Mouse (Mus musculus) thymus, adult 2 months (tissue): ENCODE data around the gene Cyp2ab1. TPM values are rescaled to one million over a fixed set of nuclear protein-coding genes. Genes with fewer than 3 reads are reported as not detected.
"Not testable (repeated sequence)": the region's sequence is repeated elsewhere in the genome, so short reads cannot be mapped to it uniquely, and the experiment has no call there.

ENCODE experiments used
- DNase-seq: peaks from one replicate; pipeline ENCODE4 v3.0.0; 2021
- H3K27ac ChIP-seq: fragments of 200-500 bp; 2 replicates; pipeline ENCODE4 v1.5.1; 2012; ENCODE audit warnings: low read length, control low read depth; ENCODE audit not compliant: control insufficient read depth, insufficient read depth
- H3K27me3 ChIP-seq: fragments of 200-500 bp; 2 replicates; pipeline ENCODE4 v1.6.1; 2012; ENCODE audit warnings: mild to moderate bottlenecking, low read length, moderate library complexity, mixed read lengths; ENCODE audit not compliant: control insufficient read depth, insufficient read depth
- H3K36me3 ChIP-seq: fragments of 200-500 bp; 2 replicates; pipeline ENCODE4 v1.6.1; 2012; ENCODE audit warnings: mild to moderate bottlenecking, low read length, moderate library complexity; ENCODE audit not compliant: control insufficient read depth, insufficient read depth
- H3K4me1 ChIP-seq: fragments of 200-500 bp; replicated peaks from 2 replicates; pipeline ENCODE4 v1.6.1; 2012; ENCODE audit warnings: low read length; ENCODE audit not compliant: control insufficient read depth, insufficient read depth
- H3K4me3 ChIP-seq: fragments of 200-500 bp; 2 replicates; pipeline ENCODE4 v1.5.1; 2012; ENCODE audit warnings: mild to moderate bottlenecking, low read length, control low read depth, moderate library complexity; ENCODE audit not compliant: control insufficient read depth, insufficient read depth
- CTCF ChIP-seq: fragments of 200-500 bp; IDR thresholded peaks from 2 replicates; pipeline ENCODE4 v1.5.1; 2012; ENCODE audit warnings: mild to moderate bottlenecking, control low read depth, low read length, moderate library complexity, borderline replicate concordance; ENCODE audit not compliant: control insufficient read depth, poor library complexity, insufficient read depth; ENCODE audit errors: extremely low read depth
- POLR2A ChIP-seq: fragments of 200-500 bp; IDR thresholded peaks from 2 replicates; pipeline ENCODE4 v1.6.1; 2012; ENCODE audit warnings: mild to moderate bottlenecking, low read length, control low read depth, moderate library complexity; ENCODE audit not compliant: control insufficient read depth, poor library complexity, insufficient read depth; ENCODE audit errors: extremely low read depth
- WGBS: fragments of 180-500 bp; shearing (Covaris S2); methylation state at CpG from one replicate; pipeline ENCODE4 v1.1.7; 2018; 5-methylcytosine and 5-hydroxymethylcytosine counted together
- polyA plus RNA-seq: library from polyadenylated mRNA; depleted of rRNA; stranded (reverse); fragments of >200 nt; gene quantifications from 2 replicates; pipeline ENCODE4 v1.2.3, GENCODE M21; 2012; rRNA removed

Cyp2ab1 gene
- 0.37 and 0.40 TPM in 2 replicates for polyA plus RNA-seq

- H3K36me3 ChIP-seq: peaks cover 5% of the 10 kb centered on the region; the same call in 1 of the 2 replicates
- WGBS: 58% methylated on average over 5 of the region's 5 CpGs
- H3K27me3 ChIP-seq: no peaks in the 10 kb centered on the region
- H3K4me1 ChIP-seq: no peaks in the 10 kb centered on the region
- no peak for DNase-seq
- no peak within 1 kb of the TSS for H3K4me3 ChIP-seq
- H3K27ac ChIP-seq: no peak within 1 kb of the TSS
- TF ChIP-seq CTCF (no peak), POLR2A (no peak)
These were observed at the start of gene Cyp2ab1 for GRCm38 (mm10) chr16:20325286-20325685. Gene Cyp2ab1, minus strand, starts transcription at chr16:20325404.

GRCm38 (mm10) chr16:20371731-20372130 is 46.5 kb upstream of the Cyp2ab1 start:
- H3K27me3 ChIP-seq: no peaks in the 10 kb centered on the region
- WGBS: 90% methylated on average over 4 of the region's 4 CpGs
- H3K27ac ChIP-seq: no peak overlapping the region
- DNase-seq: no peak
- no peak overlapping the region for H3K4me3 ChIP-seq
- peaks cover 75% of the 10 kb centered on the region for H3K36me3 ChIP-seq
- TF ChIP-seq POLR2A (no peak), CTCF (no peak)
- H3K4me1 ChIP-seq: no peaks in the 10 kb centered on the region

GRCm38 (mm10) chr16:20368221-20368620 is 43.0 kb upstream of the Cyp2ab1 start:
- no peaks in the 10 kb centered on the region for H3K27me3 ChIP-seq
- WGBS: over 99% methylated on average over 9 of the region's 9 CpGs
- TF ChIP-seq POLR2A (no peak), CTCF (no peak)
- H3K4me3 ChIP-seq: no peak overlapping the region
- no peak overlapping the region for H3K27ac ChIP-seq
- H3K4me1 ChIP-seq: no peaks in the 10 kb centered on the region
- no peak for DNase-seq
- peaks cover 78% of the 10 kb centered on the region for H3K36me3 ChIP-seq

- 95% methylated on average over 11 of the region's 11 CpGs for WGBS
- Histone ChIP-seq H3K36me3 (peaks cover 72% of the 10 kb centered on the region), H3K27ac (no peak overlapping the region), H3K4me1 (no peaks in the 10 kb centered on the region), H3K27me3 (no peaks in the 10 kb centered on the region), H3K4me3 (no peak overlapping the region)
- DNase-seq: no peak
- TF ChIP-seq POLR2A (no peak), CTCF (no peak)
These were observed 36.9 kb upstream of the Cyp2ab1 start for GRCm38 (mm10) chr16:20362121-20362520.

GRCm38 (mm10) chr16:20361496-20361895 is 36.3 kb upstream of the Cyp2ab1 start:
- not testable (repeated sequence) for DNase-seq, H3K27ac ChIP-seq, H3K4me1 ChIP-seq, H3K27me3 ChIP-seq, H3K4me3 ChIP-seq
- WGBS: 95% methylated on average over 3 of the region's 3 CpGs
- peaks cover 72% of the 10 kb centered on the region for H3K36me3 ChIP-seq

- TF ChIP-seq CTCF (no peak), POLR2A (no peak)
- 92% methylated on average over 9 of the region's 9 CpGs for WGBS
- no peaks in the 10 kb centered on the region for H3K4me1 ChIP-seq
- no peak overlapping the region for H3K4me3 ChIP-seq
- peaks cover 72% of the 10 kb centered on the region for H3K36me3 ChIP-seq
- DNase-seq: no peak
- no peaks in the 10 kb centered on the region for H3K27me3 ChIP-seq
- H3K27ac ChIP-seq: no peak overlapping the region
These were observed 34.6 kb upstream of the Cyp2ab1 start for GRCm38 (mm10) chr16:20359643-20360295.

- no peak overlapping the region for H3K4me3 ChIP-seq
- no peaks in the 10 kb centered on the region for H3K4me1 ChIP-seq
- H3K36me3 ChIP-seq: peaks cover 69% of the 10 kb centered on the region
- 83% methylated on average over 5 of the region's 5 CpGs for WGBS
- TF ChIP-seq POLR2A (no peak), CTCF (no peak)
- DNase-seq: no peak
- H3K27ac ChIP-seq: no peak overlapping the region
- no peaks in the 10 kb centered on the region for H3K27me3 ChIP-seq
These were observed 32.6 kb upstream of the Cyp2ab1 start for GRCm38 (mm10) chr16:20357837-20358236.
